Mouse (Mus musculus) regulatory T cell (primary cell): Measurements from ENCODE around the gene Aqp9.

Experiments
- in situ Hi-C: fragments of 300-600 bp; cut with MboI, MseI; formaldehyde crosslinking; loops from one replicate; pipeline ENCODE4 v1.15.1; 2025; ENCODE audit warnings: high pct_unique_total_duplicates

Aqp9 gene

DNA sequence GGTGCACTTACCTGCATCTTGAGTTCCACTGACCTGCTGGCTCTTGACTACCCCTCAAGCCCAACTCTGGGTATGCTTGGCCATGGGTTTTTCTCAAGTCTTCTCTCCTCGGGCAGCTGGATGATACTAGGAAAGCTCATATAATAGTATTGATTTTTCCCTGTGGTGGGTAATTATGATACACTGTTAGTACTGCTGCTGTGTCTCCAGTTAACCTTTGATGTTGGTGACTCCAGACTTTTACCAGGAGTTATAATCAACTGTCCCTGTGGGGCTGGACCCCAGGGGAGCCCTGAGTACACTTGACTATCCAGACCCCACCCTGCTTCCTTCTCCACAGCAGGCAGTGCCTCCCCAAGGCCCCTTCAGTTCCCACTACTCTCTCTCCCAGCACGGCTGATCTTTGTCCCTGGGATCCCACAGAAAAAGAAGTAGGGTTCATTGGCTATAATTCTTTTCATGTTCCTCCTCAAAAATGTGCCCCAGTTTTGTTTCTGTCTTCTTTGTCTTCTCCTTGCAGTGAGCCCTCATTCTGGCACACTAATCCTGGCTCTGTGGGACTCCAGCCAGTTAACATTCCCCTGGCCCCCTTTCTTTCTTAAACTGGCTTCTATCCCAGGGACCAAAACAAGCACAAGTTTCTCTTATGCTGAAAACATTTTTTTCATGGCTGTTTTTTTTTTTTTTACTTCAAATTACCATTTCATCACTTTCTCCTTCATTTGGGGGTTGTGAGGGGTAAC, 838 bp downstream of the Aqp9 start:
- in situ Hi-C loops, result no loop called here

GRCm38 (mm10) chr9:71166871-71167465, 1.5 kb downstream of the Aqp9 start:
- in situ Hi-C loops, result no loop called here

GRCm38 (mm10) chr9:71166019-71166705, 2.3 kb downstream of the Aqp9 start:
- in situ Hi-C loops, result no loop called here

DNA sequence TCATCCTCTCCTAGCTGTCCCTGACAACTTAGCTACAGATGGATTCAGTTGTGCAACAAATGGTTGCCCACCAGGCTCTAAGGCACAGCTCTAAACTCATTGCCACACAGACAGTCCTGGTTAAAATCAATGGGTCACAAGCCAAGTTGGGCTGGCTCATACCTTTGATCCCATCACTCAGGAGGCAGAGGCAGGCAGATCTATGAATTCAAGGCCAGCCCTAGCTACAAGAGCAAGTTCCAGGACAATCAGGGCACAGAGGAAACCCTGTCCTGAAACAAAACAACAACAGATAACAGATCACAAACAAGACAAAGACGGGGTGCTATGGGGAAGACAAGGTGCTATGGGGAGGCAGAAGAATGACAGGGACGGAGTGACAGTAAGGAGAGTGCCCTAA, 3.0 kb downstream of the Aqp9 start:
- in situ Hi-C loops, result no loop called here

- in situ Hi-C loops, result no loop called here
Observed at GRCm38 (mm10) chr9:71165061-71165460, 3.4 kb downstream of the Aqp9 start.

- in situ Hi-C loops, result no loop called here
Observed at GRCm38 (mm10) chr9:71164353-71164752, 4.1 kb downstream of the Aqp9 start.

GRCm38 (mm10) chr9:71162858-71163740, 5.4 kb downstream of the Aqp9 start:
- in situ Hi-C loops, result no loop called here

GRCm38 (mm10) chr9:71162131-71162857, 6.2 kb downstream of the Aqp9 start:
- in situ Hi-C loops, result no loop called here

DNA sequence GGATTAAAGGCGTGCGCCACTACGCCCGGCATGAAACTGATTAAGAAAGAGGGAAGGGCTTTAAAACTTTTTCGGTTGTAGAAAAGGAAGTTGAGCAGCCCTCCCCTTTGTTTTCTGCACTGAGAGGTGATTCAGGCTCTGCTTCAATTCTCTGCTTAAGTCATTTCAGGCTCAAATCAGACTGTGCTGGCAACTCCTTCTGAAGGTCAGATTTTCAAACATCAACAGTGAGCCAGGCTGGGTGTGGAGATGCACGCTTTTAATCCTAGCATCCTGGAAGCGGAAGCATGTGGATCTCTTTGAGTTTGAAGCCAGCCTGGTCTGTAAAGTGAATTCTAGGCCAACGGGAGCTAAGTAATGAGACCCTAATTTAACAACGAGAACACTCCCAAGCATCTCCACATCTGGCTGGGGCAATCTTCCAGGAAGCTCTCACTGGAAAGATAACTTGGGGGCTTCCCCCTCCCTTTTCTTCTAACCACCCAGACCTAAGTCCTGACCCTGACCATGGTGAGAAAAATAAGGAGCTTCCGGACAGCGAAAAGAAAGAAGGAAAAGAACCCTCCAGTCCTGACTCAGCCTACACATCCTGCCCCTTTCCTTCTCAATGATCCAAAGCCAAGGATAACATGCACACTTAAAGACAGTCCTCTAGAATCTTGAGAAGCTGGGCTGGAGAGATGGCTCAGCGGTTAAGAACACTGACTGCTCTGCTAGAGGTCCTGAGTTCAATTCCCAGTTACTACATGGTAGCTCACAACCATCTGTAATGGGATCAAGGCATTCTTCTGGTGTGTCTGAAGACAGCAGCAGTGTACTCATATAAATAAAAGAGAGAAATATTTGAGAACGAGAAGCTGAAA, 7.4 kb downstream of the Aqp9 start:
- in situ Hi-C loops, result no loop called here

DNA sequence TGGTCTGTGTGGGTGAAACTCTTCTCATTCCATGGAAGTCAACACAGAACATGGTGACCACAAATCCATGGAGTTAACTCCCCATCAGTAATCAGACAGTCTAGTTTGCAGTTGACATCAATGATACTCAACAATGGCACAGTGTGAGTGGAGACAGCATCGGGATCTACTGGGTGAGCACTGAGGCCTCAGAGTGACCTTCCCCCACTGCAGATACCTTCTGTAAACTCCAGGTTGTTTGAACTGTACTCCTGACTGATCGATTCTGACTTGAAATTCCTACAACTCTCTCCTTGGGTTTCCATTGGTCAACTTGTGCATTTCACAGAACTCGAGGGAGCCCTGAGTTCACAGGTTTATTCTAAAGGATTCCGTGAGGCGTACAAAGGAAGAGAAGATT, 8.8 kb downstream of the Aqp9 start:
- in situ Hi-C loops, result no loop called here

GRCm38 (mm10) chr9:71159060-71159626, 9.3 kb downstream of the Aqp9 start:
- in situ Hi-C loops, result no loop called here

- in situ Hi-C loops, result no loop called here
Observed at GRCm38 (mm10) chr9:71157921-71158646, 10.4 kb downstream of the Aqp9 start.

DNA sequence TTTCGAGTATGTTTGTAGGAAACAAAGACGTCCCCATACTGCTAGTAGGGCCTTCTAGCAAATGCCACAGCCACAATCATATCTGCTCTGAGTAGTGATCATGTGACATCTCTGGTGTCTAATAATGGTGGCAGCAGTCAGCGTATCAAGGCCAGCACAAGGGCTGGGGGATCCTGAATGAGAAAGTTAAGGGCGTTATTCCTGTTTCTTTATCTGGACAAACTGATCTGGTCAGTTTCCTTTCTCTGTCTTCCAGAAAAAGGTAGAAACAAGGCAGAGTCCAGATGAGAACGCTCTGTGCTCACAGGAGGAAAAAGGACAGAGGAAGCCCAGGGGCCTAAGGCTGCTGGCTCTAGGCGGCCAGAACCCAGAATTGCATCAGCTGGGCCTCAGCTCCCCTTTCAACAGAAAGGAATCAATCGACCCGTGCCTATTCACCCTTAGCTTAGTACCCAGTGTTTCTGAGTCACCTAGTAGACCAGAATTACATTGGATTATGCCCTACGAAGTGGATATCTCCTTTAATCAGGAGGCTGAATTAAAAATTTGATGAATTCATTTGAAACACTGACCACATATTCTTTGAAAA, 11.9 kb downstream of the Aqp9 start:
- in situ Hi-C loops, result no loop called here

- in situ Hi-C loops, result no loop called here
Observed at GRCm38 (mm10) chr9:71155399-71156005, 13.0 kb downstream of the Aqp9 start.

- in situ Hi-C loops, result no loop called here
Observed at GRCm38 (mm10) chr9:71151386-71151785, 17.1 kb downstream of the Aqp9 start.

DNA sequence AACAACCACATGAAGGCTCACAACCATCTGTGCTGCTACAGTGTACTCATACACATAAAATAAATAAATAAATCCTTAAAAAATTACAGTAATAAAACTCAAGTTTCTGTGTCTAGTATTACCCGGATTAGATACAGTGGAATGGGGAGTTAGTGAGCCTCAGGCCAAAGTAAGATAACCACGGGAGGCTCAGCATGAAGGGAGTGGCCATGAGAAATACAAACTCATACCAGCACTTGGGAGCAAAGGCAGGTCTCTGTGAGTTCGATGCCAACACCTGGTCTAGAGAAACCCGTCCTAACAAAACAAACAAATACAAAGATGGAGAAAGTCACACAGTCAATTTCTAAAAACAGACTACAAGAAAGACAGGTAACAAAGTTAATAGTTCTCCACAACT, 18.3 kb downstream of the Aqp9 start:
- in situ Hi-C loops, result no loop called here

DNA sequence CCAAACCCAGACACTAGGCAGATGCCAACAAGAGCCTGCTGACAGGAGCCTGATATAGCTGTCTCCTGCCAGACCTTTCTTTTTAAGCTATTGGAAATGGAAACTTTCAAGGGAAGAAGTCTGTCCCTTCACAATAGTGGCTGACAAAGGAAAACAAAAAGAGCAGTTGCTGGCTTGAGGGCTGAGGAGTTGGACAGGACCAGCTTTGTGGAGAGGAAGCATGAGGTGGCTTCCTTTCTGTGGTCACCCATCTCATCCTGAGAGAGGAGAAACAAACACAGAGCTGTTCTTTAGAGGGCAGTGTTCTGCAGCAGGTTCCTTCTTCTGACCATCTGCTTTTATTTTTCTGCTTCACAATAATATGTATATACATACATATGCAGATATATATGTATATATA, 19.6 kb downstream of the Aqp9 start:
- in situ Hi-C loops, result no loop called here

- in situ Hi-C loops, result no loop called here
Observed at GRCm38 (mm10) chr9:71146210-71146609, 22.3 kb downstream of the Aqp9 start.
